5 mouse cellular contexts compared by ENCODE assay signal in genomic region chr8:105477792-105478191, GRCm38 (mm10).
"Had no signal": no experiment of that assay in that cellular context is flagged by ENCODE, and none has a peak within 500 bp of the region (broad histone marks: within the 10 kb centered on the region; RNA-seq: fewer than 3 reads in every experiment).

No protein-coding gene starts in this region.

- H3K9me3 ChIP-seq: limb, embryonic 12.5 days; liver, embryonic 13.5 days; midbrain, embryonic 13.5 days had no signal

- H3K4me2 ChIP-seq: limb, embryonic 12.5 days; liver, embryonic 13.5 days; midbrain, embryonic 13.5 days had no signal

- ATAC-seq: liver, postnatal 0 days; midbrain, embryonic 13.5 days had no signal

- H3K9ac ChIP-seq: limb, embryonic 12.5 days; liver, embryonic 13.5 days; liver, postnatal 0 days; midbrain, embryonic 13.5 days had no signal

- H3K27ac ChIP-seq: limb, embryonic 12.5 days; liver, embryonic 13.5 days; midbrain, embryonic 13.5 days had no signal

- DNase-seq: right cerebral cortex, postnatal 14 days had no signal

- H3K36me3 ChIP-seq: liver, embryonic 13.5 days had no signal

- H3K4me3 ChIP-seq: limb, embryonic 12.5 days; liver, embryonic 13.5 days; midbrain, embryonic 13.5 days had no signal
